Mouse (Mus musculus) C2C12 (cell line): ENCODE results near the gene Plcg1. TPM values are rescaled to one million over a fixed set of nuclear protein-coding genes. Genes with fewer than 3 reads are reported as not detected.

Experiments
- H3K27me3 ChIP-seq: one replicate; pipeline ENCODE4 v1.6.1; 2011; ENCODE audit not compliant: control insufficient read depth, insufficient read depth, insufficient read length
- H3K36me3 ChIP-seq: one replicate; pipeline ENCODE4 v1.6.1; 2011; ENCODE audit not compliant: control insufficient read depth, insufficient read depth
- H3K4me3 ChIP-seq: one replicate; pipeline ENCODE4 v1.5.1; 2011; ENCODE audit warnings: mild to moderate bottlenecking, control low read depth; ENCODE audit not compliant: poor library complexity, insufficient read depth, severe bottlenecking
- H3K79me2 ChIP-seq: one replicate; pipeline ENCODE4 v1.6.1; 2011; ENCODE audit not compliant: control insufficient read depth, insufficient read depth
- H3K79me3 ChIP-seq: one replicate; pipeline ENCODE4 v1.6.1; 2011; ENCODE audit warnings: low read depth, control low read depth
- H3ac ChIP-seq: one replicate; pipeline ENCODE3; 2011; ENCODE audit warnings: low read depth; ENCODE audit not compliant: control insufficient read depth, insufficient read length
- CEBPB ChIP-seq: IDR thresholded peaks from one replicate; pipeline ENCODE4 v1.6.1; 2011; ENCODE audit warnings: low read depth, mild to moderate bottlenecking, control low read depth, moderate library complexity
- CTCF ChIP-seq: IDR thresholded peaks from one replicate; pipeline ENCODE4 v1.5.1; 2011; ENCODE audit not compliant: control insufficient read depth, insufficient read depth, insufficient read length
- FOSL1 ChIP-seq: IDR thresholded peaks from one replicate; pipeline ENCODE4 v1.8.0; 2011; ENCODE audit warnings: mild to moderate bottlenecking, low read length; ENCODE audit not compliant: poor library complexity, insufficient read depth, severe bottlenecking
- MAX ChIP-seq: IDR thresholded peaks from one replicate; pipeline ENCODE4 v1.6.1; 2011; ENCODE audit warnings: mild to moderate bottlenecking, control low read depth
- MYOD1 ChIP-seq: IDR thresholded peaks from one replicate; pipeline ENCODE4 v1.6.1; 2011; ENCODE audit warnings: low read depth; ENCODE audit not compliant: control insufficient read depth, insufficient read length
- MYOG ChIP-seq: IDR thresholded peaks from one replicate; pipeline ENCODE4 v1.6.1; 2011; ENCODE audit not compliant: control insufficient read depth, insufficient read length; ENCODE audit errors: extremely low read depth
- USF1 ChIP-seq: IDR thresholded peaks from one replicate; pipeline ENCODE4 v1.6.1; 2011; ENCODE audit warnings: low read depth, mild to moderate bottlenecking, control low read depth, moderate library complexity
- long read RNA-seq, 2 experiments: library from polyadenylated mRNA; unstranded; transcript quantifications; one replicate each; pipeline ENCODE4 v2.0.0; 2019 to 2020
- polyA plus RNA-seq: library from polyadenylated mRNA; unstranded; fragments of >200 nt; fragmentation: generic; extraction: Trizol; gene quantifications from one replicate; pipeline ENCODE4 v1.2.1, GENCODE M21; 2012; ENCODE audit warnings: missing spikeins

Gene Plcg1
- 39.0 TPM for polyA plus RNA-seq
- long read RNA-seq, experiment 1, full-length matches to known transcripts = 4 of 12 reads
- long read RNA-seq, experiment 1, partial matches to known transcripts = 1 of 12 reads
- long read RNA-seq, experiment 1, other reads (novel, unspliced or antisense) = 7 of 12 reads
- long read RNA-seq, experiment 2, full-length matches to known transcripts = 38 of 108 reads
- long read RNA-seq, experiment 2, partial matches to known transcripts = 25 of 108 reads
- long read RNA-seq, experiment 2, other reads (novel, unspliced or antisense) = 45 of 108 reads

DNA sequence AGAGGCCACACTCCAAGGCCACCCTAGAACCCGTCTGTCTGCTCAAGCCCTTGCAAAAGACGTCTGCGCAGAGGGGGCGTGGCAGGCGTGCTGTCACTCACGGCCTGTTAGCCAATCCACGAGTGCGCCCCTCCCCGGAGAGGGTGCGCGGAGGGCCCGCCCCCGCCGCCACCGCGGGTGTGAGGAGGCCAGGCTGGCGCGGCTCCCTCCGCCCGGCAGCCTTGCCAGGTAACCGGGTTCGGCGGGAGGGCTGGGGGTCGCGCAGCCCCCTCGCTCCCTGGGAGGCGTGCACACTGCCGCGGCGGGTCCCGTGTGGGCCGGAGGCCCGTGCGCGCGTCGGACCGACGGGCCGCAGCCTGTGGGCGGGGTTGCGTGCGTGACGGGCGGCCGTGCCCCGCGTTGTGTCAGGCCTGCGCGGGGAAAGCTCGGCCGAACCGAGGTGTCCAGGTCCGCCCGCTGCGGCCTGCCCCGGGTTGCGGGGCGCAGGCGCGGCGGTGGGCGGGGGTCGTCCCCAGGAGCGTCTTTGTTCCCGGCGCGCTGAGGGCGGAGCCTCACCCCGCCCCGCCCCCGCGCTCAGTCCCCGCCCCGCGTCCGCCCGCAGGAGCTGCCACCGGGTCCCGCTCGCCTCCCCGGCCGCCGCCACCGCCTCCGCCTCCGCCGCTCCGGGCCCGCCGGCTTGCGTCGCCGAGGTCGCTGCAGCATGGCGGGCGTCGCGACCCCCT, at the start of gene Plcg1:
TSS of gene Plcg1 (plus strand) at position 184 of the 722 bp plus-strand sequence.
- no peak for TF ChIP-seq USF1
- TF ChIP-seq MYOD1 = no peak
- TF ChIP-seq CEBPB = no peak
- no peak for TF ChIP-seq FOSL1
- TF ChIP-seq MAX = no peak
- no peak for TF ChIP-seq CTCF
- no peak for TF ChIP-seq MYOG
- Histone ChIP-seq H3ac (peak within 1 kb of the TSS; percentile 92), H3K79me3 (peaks cover 39% of the 10 kb centered on the region), H3K36me3 (peaks cover 5% of the 10 kb centered on the region), H3K79me2 (peaks cover 48% of the 10 kb centered on the region), H3K27me3 (no peaks in the 10 kb centered on the region), H3K4me3 (peak within 1 kb of the TSS; percentile 61)

GRCm38 (mm10) chr2:160700271-160700670, 30.8 kb upstream of the Plcg1 start:
- Histone ChIP-seq H3K27me3 (no peaks in the 10 kb centered on the region), H3K79me3 (no peaks in the 10 kb centered on the region), H3ac (no peak overlapping the region), H3K36me3 (peaks cover 87% of the 10 kb centered on the region), H3K79me2 (no peaks in the 10 kb centered on the region), H3K4me3 (no peak overlapping the region)
- no peak for TF ChIP-seq CEBPB
- no peak for TF ChIP-seq MAX
- TF ChIP-seq FOSL1 = no peak
- TF ChIP-seq MYOD1 = no peak
- TF ChIP-seq MYOG = no peak
- TF ChIP-seq CTCF = no peak
- TF ChIP-seq USF1 = no peak

- Histone ChIP-seq H3K4me3 (no peak overlapping the region), H3K36me3 (peaks cover 87% of the 10 kb centered on the region), H3K79me3 (no peaks in the 10 kb centered on the region), H3K79me2 (no peaks in the 10 kb centered on the region), H3K27me3 (no peaks in the 10 kb centered on the region), H3ac (no peak overlapping the region)
- TF ChIP-seq MYOG (no peak), CTCF (no peak), MYOD1 (no peak), CEBPB (no peak), MAX (no peak), FOSL1 (no peak), USF1 (no peak)
Measured at GRCm38 (mm10) chr2:160701603-160702002, 29.5 kb upstream of the Plcg1 start.

- H3K36me3 ChIP-seq = peaks cover 96% of the 10 kb centered on the region
Measured at GRCm38 (mm10) chr2:160702824-160703223, 28.3 kb upstream of the Plcg1 start.

GRCm38 (mm10) chr2:160707673-160708072, 23.4 kb upstream of the Plcg1 start:
- peaks cover 91% of the 10 kb centered on the region for H3K36me3 ChIP-seq
- no peaks in the 10 kb centered on the region for H3K79me2 ChIP-seq
- no peak for TF ChIP-seq CTCF
- TF ChIP-seq CEBPB = no peak
- no peak for TF ChIP-seq MAX
- no peak for TF ChIP-seq MYOD1
- TF ChIP-seq USF1 = no peak
- H3ac ChIP-seq = no peak overlapping the region
- H3K27me3 ChIP-seq = no peaks in the 10 kb centered on the region
- H3K4me3 ChIP-seq = no peak overlapping the region
- no peaks in the 10 kb centered on the region for H3K79me3 ChIP-seq

More at GRCm38 (mm10) chr2:160702824-160703223, 28.3 kb upstream of the Plcg1 start:
- Histone ChIP-seq H3K79me2 (no peaks in the 10 kb centered on the region), H3ac (no peak overlapping the region), H3K27me3 (no peaks in the 10 kb centered on the region), H3K4me3 (no peak overlapping the region), H3K79me3 (no peaks in the 10 kb centered on the region)
- TF ChIP-seq MYOG (no peak), USF1 (no peak), MYOD1 (no peak), FOSL1 (no peak), CTCF (no peak), MAX (no peak), CEBPB (no peak)
